Mouse (Mus musculus) liver, embryonic 12.5 days (tissue): Measurements from ENCODE around the gene Crip1. TPM values are rescaled to one million over a fixed set of nuclear protein-coding genes. Genes with fewer than 3 reads are reported as not detected.
A peak's percentile ranks its signal among the peaks of the same experiment; 100 is the strongest.

ENCODE experiments used
- ATAC-seq: fragments of 200-750 bp; cut with Nextera tagmentation; 2 replicates; pipeline ENCODE4 v1.8.0; 2017; ENCODE audit warnings: moderate number of reproducible peaks, mild to moderate bottlenecking, moderate library complexity
- H3K27ac ChIP-seq: fragments of 300-500 bp; sonication (generic); 2 replicates; pipeline ENCODE4 v1.5.1; 2016; ENCODE audit warnings: mild to moderate bottlenecking
- H3K27me3 ChIP-seq: fragments of 300-500 bp; sonication (generic); replicated peaks from 2 replicates; pipeline ENCODE4 v1.6.1; 2016; ENCODE audit warnings: mild to moderate bottlenecking, moderate library complexity
- H3K36me3 ChIP-seq: fragments of 300-500 bp; sonication (generic); 2 replicates; pipeline ENCODE4 v1.6.1; 2016; ENCODE audit warnings: mild to moderate bottlenecking, moderate library complexity
- H3K4me1 ChIP-seq: fragments of 300-500 bp; sonication (generic); 2 replicates; pipeline ENCODE4 v1.6.1; 2016
- H3K4me2 ChIP-seq: fragments of 300-500 bp; sonication (generic); 2 replicates; pipeline ENCODE4 v1.6.1; 2016; ENCODE audit warnings: mild to moderate bottlenecking, moderate library complexity
- H3K4me3 ChIP-seq: fragments of 300-500 bp; sonication (generic); 2 replicates; pipeline ENCODE4 v1.5.1; 2016; ENCODE audit warnings: mild to moderate bottlenecking, moderate library complexity
- H3K9ac ChIP-seq: fragments of 300-500 bp; sonication (generic); 2 replicates; pipeline ENCODE4 v1.6.1; 2016; ENCODE audit warnings: mild to moderate bottlenecking, moderate library complexity
- H3K9me3 ChIP-seq: fragments of 300-500 bp; sonication (generic); replicated peaks from 2 replicates; pipeline ENCODE4 v1.6.1; 2016; ENCODE audit warnings: mild to moderate bottlenecking, moderate library complexity
- WGBS: fragments of 180-500 bp; shearing (Covaris S2); methylation state at CpG from one replicate; pipeline ENCODE4 v1.1.7; 2016; ENCODE audit not compliant: insufficient replicate concordance; 5-methylcytosine and 5-hydroxymethylcytosine counted together
- polyA plus RNA-seq: library from polyadenylated mRNA; unstranded; fragments of >200 nt; fragmentation: Nextera tagmentation; extraction: Ambion mirVana; gene quantifications from 2 replicates; pipeline ENCODE4 v1.2.1, GENCODE M21; 2016

The Crip1 gene
- 96.9 and 99.8 TPM in 2 replicates for polyA plus RNA-seq

DNA sequence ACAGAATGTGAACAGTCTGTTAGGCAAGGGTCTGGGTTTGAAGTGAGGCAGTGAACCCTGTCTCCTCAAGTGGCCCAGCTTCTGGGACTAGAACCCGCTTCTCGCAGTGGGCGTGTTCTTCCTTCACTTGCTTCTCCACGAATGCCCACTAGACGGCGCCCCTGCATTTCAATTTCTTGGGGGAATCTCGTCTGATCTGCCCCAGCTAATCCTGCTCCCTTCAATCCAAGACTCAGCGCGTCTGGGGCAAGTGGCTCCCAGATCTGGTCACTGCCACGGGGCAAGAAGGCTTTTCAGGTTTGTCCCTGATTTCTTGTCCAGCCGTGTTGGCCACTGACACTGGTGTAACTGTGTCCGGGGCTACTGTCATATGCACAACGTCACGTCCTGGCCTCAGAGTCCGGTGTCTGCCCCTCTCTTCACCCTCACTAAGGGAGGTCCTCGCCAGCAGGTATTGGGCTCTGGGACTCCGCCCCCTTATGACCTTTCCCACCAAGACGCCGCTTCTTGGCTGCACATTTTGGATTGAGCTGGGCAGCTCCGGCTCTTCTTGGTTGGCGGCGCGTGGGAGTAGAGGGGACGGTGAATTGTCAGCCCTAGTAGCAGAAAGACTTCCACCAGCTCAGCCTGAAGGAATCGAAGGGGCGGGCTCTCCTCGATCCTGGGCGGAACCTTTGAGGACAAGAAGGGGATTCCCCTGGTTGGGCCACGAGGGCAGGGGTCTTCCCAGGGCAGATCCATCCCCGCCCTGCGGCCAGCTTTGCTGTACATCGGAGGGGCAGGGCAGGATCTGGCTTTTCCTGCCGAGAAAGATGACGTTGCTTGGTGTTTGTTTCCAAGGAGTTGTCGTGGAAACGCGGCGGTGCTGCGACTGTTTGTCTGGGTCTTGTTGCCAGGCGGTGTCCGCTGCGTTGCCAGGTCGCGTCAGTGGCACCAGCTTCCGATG is at the start of gene Crip1:
Gene Crip1, plus strand, starts transcription at position 205 of the 946 bp plus-strand sequence.
- 15% methylated on average over 45 of the region's 45 CpGs for WGBS
- H3K27me3 ChIP-seq = peaks cover 82% of the 10 kb centered on the region
- H3K9ac ChIP-seq = 0 out of 2 replicates have a peak within 1 kb of the TSS, but pooled peaks have one; percentile 5
- H3K36me3 ChIP-seq = no peaks in the 10 kb centered on the region; the same call in 1 of the 2 replicates
- peak; percentile 8 for ATAC-seq
- peak within 1 kb of the TSS; percentile 45 for H3K4me2 ChIP-seq
- no peaks in the 10 kb centered on the region for H3K9me3 ChIP-seq
- no peak within 1 kb of the TSS for H3K27ac ChIP-seq
- peaks cover 80% of the 10 kb centered on the region for H3K4me1 ChIP-seq
- peak within 1 kb of the TSS; percentile 16; the same call in 1 of the 2 replicates for H3K4me3 ChIP-seq

DNA sequence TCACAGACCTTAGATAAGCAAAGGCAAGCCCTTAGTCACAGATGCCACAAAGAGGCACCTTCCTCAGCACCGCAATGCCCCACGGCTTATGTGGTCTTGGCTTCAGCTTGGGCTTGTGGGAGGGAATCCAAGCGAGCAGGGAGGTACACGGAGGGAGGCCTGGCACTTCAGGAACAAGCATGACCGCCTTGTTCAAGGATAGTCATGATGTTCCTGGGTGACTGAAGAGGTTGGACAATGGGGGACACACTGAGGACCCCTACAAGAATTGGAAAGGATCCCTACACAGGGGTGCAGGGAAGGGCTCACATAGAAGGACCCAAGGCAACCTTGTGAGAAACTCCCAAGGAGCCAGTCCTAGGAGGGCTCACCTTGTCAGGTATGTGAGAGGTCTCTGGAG is 49.1 kb upstream of the Crip1 start:
- peaks cover 27% of the 10 kb centered on the region for H3K27me3 ChIP-seq
- no peak overlapping the region for H3K27ac ChIP-seq
- peak overlapping the region; percentile 92 for H3K4me2 ChIP-seq
- no peak overlapping the region for H3K9ac ChIP-seq
- no peak overlapping the region for H3K4me3 ChIP-seq
- no peaks in the 10 kb centered on the region for H3K9me3 ChIP-seq
- H3K4me1 ChIP-seq = peaks cover 47% of the 10 kb centered on the region
- no peak for ATAC-seq
- WGBS = 73% methylated on average over 5 of the region's 5 CpGs
- peaks cover 12% of the 10 kb centered on the region for H3K36me3 ChIP-seq

DNA sequence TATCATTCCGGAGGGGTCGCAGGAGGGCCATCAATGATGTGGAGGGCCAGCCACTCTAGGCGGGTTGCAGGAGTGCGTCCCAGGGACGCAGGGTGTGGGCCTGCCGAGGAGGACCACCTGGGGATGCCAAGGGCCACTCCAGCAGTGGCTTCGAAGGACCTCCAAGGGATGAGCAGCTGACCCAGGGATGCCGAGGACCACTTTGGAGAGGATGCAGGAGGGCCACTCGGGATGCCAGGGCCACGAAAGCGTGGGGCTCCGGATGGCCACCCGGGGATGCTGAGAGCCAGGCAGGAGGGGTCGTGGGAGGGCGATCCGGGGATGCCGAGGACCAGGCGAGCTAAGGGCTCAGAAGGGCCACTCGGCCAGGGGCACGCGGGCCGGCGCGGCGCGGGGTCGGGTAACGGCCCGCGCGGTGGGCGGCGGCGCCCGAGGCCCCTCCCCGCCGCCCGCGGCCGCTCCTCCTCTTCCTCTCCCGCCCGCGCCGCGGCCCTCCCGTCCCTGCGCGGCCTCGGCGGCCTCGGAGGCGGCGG is 48.3 kb upstream of the Crip1 start, which contains the start of gene Mta1:
Gene Mta1, plus strand, starts transcription at position 530 of the 533 bp plus-strand sequence.
- Histone ChIP-seq H3K9ac (peak within 1 kb of the TSS; percentile 99), H3K4me1 (peaks cover 55% of the 10 kb centered on the region), H3K27ac (peak within 1 kb of the TSS; percentile 88), H3K4me2 (peak within 1 kb of the TSS; percentile 98), H3K4me3 (peak within 1 kb of the TSS; percentile 98), H3K9me3 (no peaks in the 10 kb centered on the region), H3K36me3 (peaks cover 13% of the 10 kb centered on the region), H3K27me3 (peaks cover 27% of the 10 kb centered on the region)
- peak; percentile 71 for ATAC-seq
- 5% methylated on average over 16 of the region's 53 CpGs for WGBS

DNA sequence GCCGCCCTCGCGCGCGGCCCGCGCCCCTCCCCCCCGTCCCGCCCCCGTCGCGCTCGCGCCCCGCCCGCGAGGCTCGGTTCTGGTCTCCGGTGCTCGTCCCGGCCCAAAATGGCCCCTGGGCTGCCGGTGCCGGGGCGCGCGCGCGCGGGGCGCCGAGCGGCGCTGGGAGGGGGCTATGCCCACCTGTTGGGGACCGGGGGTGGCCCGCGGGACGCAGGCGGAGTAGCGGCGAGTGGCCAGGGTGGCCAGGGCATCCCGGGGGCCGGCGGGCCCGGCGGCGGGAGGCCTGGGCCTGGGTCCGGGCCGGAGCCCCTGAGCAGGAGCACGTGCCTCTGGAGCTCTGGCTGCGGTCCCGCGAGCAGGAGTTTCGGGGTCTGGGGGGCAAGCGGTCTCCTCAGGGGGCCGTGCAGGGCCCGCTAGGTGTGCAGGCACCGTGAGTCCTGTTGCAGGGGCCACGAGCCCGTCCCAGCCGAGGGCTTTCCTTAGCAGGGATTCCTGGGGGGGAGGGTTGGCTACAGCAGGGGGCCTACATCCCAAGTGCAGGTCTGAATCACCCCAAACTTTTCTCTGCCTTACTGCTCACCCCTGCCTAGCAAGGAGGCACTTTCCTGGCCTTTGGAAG is 47.5 kb upstream of the Crip1 start:
- H3K4me1 ChIP-seq = peaks cover 63% of the 10 kb centered on the region
- peaks cover 22% of the 10 kb centered on the region for H3K36me3 ChIP-seq
- no peaks in the 10 kb centered on the region for H3K9me3 ChIP-seq
- peak; percentile 22 for ATAC-seq
- H3K27me3 ChIP-seq = peaks cover 27% of the 10 kb centered on the region
- peak overlapping the region; percentile 99 for H3K9ac ChIP-seq
- peak overlapping the region; percentile 98 for H3K4me3 ChIP-seq
- peak overlapping the region; percentile 88 for H3K27ac ChIP-seq
- H3K4me2 ChIP-seq = peak overlapping the region; percentile 98
- under 1% methylated on average over 42 of the region's 60 CpGs for WGBS

DNA sequence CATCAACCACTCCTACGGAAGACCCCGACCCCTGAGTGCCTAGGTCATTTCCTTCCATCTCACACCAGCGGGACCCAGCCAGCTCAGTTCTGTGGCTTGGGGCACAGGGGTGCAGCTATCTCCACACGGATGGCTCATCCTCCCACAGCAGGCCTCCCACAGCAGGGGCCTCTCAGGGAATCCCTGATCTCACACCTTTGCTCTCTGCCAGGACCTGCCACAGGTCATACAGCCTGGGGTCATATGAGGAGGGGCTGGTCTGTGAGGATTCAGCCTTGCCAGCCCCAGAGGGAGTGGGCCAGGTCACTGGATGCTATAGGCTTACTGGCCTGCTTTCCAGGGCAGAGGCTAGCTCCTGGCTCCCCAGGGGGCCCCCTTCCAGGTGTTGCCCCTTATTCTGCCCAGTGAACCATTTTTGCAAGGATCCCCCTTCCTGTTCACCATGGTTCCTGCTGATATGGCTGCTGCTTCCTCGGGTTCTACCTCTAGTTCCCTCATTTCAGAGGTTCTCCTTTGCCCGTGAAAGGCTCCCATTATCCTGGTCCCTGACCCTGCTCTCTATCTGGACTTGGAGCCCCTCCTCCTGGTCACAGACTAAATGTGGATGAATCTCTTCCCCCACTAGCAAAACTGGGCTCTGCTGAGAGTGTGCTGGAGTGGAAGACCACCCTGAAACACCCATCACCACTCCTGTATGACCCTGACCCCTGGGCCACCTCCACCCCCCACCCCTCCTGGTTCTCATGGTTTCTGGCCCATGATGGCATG is 46.5 kb upstream of the Crip1 start:
- Histone ChIP-seq H3K9me3 (no peaks in the 10 kb centered on the region), H3K36me3 (peaks cover 28% of the 10 kb centered on the region), H3K9ac (peak overlapping the region; percentile 99), H3K4me1 (peaks cover 73% of the 10 kb centered on the region), H3K4me3 (peak overlapping the region; percentile 98), H3K27me3 (peaks cover 27% of the 10 kb centered on the region), H3K4me2 (peak overlapping the region; percentile 98), H3K27ac (peak overlapping the region; percentile 88)
- ATAC-seq = 0 out of 2 replicates have a peak, but pooled peaks have one; percentile 25
- 15% methylated on average over 6 of the region's 6 CpGs for WGBS

DNA sequence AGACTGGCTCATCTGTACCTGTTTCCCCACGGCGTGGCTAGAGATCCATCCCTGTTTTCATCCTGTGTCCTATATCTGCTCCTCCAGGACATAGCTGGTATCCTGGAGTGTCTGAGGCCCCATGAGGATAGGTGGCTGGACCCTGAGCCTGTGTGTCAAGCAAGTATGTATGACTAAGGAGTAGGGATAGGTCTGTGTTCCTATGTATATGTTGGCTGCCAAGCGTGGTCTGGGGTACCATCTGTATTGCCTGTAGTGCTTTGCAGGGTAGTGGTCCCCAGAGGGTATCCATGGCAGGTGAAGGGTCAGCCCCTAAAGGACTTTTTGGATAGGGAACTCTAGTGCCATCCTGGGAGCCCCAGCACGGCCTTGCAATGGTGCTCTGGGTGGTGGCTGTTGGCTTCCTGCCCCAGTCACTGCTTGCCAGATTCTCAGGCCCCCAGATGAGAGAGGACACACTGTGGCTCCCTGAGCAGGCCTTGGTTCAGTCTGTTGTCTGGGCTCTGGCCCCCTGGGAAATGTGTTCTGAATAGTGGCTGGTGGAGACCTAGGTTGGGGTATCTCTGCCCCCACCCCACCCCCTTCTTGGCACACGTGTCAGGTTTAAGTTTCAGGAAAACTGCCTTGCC is 45.6 kb upstream of the Crip1 start:
- Histone ChIP-seq H3K27ac (peak overlapping the region; percentile 88; the same call in 1 of the 2 replicates), H3K9me3 (no peaks in the 10 kb centered on the region), H3K36me3 (peaks cover 33% of the 10 kb centered on the region), H3K27me3 (peaks cover 22% of the 10 kb centered on the region), H3K4me3 (no peak overlapping the region), H3K4me2 (peak overlapping the region; percentile 98; the same call in 1 of the 2 replicates), H3K9ac (no peak overlapping the region), H3K4me1 (peaks cover 82% of the 10 kb centered on the region)
- ATAC-seq = no peak
- WGBS = 71% methylated on average over 5 of the region's 5 CpGs

DNA sequence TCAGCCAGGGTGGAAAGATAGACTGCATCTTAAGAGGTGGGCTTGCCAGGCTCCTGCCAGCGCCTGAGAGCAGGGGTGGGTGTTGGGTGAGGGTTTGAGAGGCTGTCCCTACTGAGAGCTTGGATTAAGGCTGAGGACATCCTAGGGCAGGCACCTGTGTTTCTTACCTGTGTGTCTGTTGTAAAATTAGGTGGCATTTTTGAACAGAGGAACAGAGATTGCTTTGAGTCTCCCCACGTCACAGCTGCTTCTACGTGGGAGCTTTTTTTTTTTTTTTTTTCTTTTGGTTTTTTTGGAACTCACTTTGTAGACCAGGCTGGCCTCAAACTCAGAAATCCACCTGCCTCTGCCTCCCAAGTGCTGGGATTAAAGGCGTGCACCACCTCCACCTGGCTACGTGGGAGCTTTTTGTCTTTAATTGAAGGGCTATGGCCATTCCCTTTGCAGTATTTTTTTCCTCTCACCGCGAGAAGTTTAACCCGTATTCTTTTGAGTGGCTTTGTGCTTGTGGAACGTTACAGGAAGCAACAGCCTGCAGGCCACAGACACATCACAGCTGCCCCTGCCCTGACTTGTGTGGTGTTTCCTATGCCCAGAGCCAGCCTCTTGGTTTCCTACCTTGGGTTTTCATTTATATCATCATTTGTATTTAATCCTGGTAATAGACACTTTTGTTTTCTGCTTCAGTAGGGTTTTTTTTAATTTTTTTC is 44.7 kb upstream of the Crip1 start:
- no peak overlapping the region for H3K4me3 ChIP-seq
- peaks cover 39% of the 10 kb centered on the region for H3K36me3 ChIP-seq
- no peak overlapping the region for H3K4me2 ChIP-seq
- no peaks in the 10 kb centered on the region for H3K9me3 ChIP-seq
- no peak for ATAC-seq
- H3K4me1 ChIP-seq = peaks cover 90% of the 10 kb centered on the region
- peaks cover 14% of the 10 kb centered on the region for H3K27me3 ChIP-seq
- 75% methylated on average over 9 of the region's 9 CpGs for WGBS
- H3K9ac ChIP-seq = 0 out of 2 replicates have a peak overlapping the region, but pooled peaks have one; percentile 12
- H3K27ac ChIP-seq = 0 out of 2 replicates have a peak overlapping the region, but pooled peaks have one; percentile 49

DNA sequence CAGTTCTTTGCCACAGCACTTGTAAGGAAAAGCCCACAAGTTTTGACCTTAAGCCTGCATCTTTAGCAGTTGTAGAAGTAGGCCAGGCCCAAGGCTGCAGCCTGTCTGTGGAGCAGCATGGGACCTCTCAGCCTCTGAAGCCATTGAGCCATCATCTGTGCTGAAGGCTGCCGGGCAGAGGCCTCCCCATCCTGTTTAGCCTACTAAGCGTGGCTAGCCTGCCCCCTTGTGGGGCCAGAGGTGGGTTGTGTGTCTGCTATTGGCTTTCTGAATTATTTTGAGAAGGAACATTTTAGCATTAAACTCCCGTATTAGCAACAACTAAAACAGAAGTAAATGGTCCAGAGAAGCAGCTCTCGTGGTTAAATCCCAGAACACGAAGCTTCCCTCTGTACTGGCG is 43.7 kb upstream of the Crip1 start:
- no peak overlapping the region for H3K4me2 ChIP-seq
- H3K4me1 ChIP-seq = peaks cover 93% of the 10 kb centered on the region
- peaks cover 3% of the 10 kb centered on the region; the same call in 1 of the 2 replicates for H3K27me3 ChIP-seq
- 58% methylated on average over 6 of the region's 6 CpGs for WGBS
- peaks cover 39% of the 10 kb centered on the region for H3K36me3 ChIP-seq
- peak overlapping the region; percentile 37 for H3K27ac ChIP-seq
- peak; percentile 16; the same call in 1 of the 2 replicates for ATAC-seq
- no peak overlapping the region for H3K9ac ChIP-seq
- no peaks in the 10 kb centered on the region for H3K9me3 ChIP-seq
- H3K4me3 ChIP-seq = no peak overlapping the region

DNA sequence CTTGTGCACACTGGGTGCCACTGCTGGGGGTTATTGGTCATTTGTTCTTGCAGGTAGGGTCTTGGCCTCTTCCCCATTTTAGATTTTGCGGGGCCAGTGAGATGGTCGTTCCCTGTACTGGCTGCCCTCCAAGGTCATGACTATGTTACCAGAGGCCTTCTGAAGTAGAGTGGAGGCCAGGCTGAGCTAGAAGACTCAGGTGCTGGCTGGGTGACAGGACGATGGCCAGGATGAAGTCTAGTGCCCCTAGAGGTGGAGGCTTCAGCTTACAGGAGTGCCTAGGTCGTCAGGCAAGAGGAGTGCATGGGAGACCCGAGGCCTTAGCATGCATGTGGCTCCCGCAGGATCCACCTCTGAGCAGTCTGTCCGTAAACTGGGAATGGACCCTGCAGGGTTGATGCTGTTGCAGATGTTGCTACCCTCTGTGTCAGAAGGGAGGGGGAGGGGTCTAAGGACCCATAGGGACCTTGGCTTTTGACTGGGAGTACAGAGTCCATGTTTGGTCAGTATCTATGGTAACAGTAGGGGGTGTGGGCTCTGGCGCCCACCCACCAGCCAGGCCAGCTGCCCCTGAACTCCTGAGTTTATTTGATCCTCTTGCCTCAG is 42.2 kb upstream of the Crip1 start:
- no peak overlapping the region for H3K9ac ChIP-seq
- H3K9me3 ChIP-seq = no peaks in the 10 kb centered on the region
- H3K27me3 ChIP-seq = no peaks in the 10 kb centered on the region
- peaks cover 99% of the 10 kb centered on the region for H3K4me1 ChIP-seq
- peak overlapping the region; percentile 62 for H3K27ac ChIP-seq
- no peak overlapping the region for H3K4me3 ChIP-seq
- H3K36me3 ChIP-seq = peaks cover 43% of the 10 kb centered on the region
- WGBS = 76% methylated on average over 8 of the region's 8 CpGs
- H3K4me2 ChIP-seq = no peak overlapping the region
- no peak for ATAC-seq

DNA sequence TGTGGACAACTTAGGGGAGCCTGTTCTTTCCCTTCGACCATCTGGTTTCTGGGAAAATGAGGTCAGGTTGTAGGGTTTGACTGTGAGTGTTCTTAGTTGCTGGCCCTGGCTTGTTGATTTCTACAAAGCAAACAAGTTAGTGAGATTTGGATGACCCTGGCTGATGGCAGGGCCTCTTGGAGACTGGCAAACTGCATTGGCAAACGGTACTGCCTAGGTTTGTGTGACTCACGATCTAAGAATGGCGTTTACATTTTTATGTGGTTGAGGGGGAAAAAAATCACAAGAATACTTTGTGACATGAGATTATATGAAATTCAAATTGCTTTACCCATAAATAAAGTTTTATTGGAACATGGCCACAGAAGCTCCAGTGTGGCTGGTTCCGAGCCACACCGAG is 39.7 kb upstream of the Crip1 start:
- WGBS = 78% methylated on average over 6 of the region's 6 CpGs
- Histone ChIP-seq H3K27me3 (no peaks in the 10 kb centered on the region), H3K9ac (peak overlapping the region; percentile 67), H3K36me3 (peaks cover 35% of the 10 kb centered on the region), H3K4me3 (no peak overlapping the region), H3K27ac (peak overlapping the region; percentile 93), H3K4me1 (peaks cover 97% of the 10 kb centered on the region), H3K9me3 (no peaks in the 10 kb centered on the region), H3K4me2 (peak overlapping the region; percentile 60)
- ATAC-seq = no peak
